Mouse (Mus musculus) layer of hippocampus, adult 18-20 months (tissue): ENCODE results near the gene Grm3. TPM values are rescaled to one million over a fixed set of nuclear protein-coding genes. Genes with fewer than 3 reads are reported as not detected.
A peak's percentile ranks its signal among the peaks of the same experiment; 100 is the strongest.

Experiments used
- DNase-seq, 2 experiments: peaks; one replicate each; pipeline ENCODE4 v3.0.0; 2022; ENCODE audit warnings: low spot score in 2 of 2
- total RNA-seq, 2 experiments: library from RNA; stranded (reverse); gene quantifications; 2 replicates each; pipeline ENCODE4 v1.2.3; 2021

The Grm3 gene
- total RNA-seq, 2 experiments from 2014 or later, result 64.4 TPM

DNA sequence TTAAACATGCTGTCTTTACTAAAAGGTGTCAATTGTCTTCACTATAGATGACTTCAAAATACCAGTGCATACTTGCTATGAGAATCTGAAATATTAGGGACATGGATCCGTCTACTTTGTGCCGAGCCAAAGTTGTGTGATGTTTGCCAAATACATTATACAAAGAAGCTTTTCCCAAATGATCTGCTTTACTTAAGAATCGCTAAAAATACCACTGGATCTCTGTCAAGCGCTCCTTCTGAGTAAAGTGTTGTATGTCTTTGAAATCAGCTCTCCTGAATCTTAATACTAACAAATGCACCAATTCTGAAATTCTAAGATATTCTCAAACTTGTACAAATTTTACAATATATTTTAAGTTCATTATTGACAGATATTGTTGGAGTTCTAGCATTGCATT lies 100.6 kb downstream of the Grm3 start:
- DNase-seq, result no peak

DNA sequence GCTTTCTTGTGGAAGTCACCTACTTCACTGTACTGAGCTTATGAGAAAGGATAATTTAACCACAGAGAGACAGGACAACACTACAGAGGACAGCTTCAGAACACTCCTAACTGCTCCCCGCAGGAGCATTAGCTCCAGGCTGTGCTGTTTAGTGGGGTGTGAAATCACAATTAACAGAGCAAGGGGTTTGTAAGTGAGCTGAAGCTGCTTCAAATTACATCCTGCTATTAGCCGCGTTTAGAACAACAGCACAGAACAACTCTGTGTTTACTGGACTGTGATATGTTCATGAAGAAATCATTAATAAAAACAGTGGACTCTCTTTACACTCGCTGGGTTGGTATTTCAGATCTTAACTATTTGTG lies 101.9 kb downstream of the Grm3 start:
- no peak for DNase-seq

DNA sequence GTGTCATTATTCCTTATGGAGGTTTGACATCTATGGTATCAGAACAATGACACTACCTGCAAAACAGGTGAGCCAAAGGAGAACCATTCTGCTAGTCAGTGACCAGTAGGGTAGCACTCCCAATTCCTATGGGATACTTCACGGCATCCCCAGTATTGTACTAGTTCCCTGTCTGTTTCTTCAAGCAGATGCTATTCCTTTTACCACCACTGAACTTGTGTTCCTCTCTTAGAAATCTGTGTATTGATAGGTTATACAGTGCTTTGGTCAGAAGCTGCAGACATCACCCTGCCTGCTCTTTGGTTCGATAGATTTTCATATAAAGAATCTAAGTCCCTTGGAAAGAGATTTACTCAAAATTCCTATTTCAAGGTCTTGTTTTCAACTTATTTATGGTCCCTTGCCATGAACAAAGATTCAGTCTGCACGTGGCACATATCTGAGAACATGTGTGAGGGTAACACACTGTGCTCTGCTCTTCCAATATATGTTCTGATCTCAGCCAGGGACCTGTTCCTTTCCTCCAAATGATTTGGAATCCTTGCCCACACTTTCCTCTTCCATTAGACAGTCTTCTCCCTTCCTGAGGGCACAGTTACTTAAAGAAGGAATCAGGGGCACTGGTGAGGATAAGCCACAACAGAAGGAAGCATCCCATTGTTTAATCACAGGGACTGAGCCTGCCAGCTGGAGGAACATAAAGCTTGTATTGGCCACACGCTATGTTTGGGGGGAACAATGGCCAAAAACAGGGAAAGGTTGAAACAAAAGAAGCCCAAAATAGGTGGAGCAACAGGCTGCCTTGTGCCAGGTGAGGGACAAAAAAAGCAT lies 102.5 kb downstream of the Grm3 start:
- no peak for DNase-seq

DNA sequence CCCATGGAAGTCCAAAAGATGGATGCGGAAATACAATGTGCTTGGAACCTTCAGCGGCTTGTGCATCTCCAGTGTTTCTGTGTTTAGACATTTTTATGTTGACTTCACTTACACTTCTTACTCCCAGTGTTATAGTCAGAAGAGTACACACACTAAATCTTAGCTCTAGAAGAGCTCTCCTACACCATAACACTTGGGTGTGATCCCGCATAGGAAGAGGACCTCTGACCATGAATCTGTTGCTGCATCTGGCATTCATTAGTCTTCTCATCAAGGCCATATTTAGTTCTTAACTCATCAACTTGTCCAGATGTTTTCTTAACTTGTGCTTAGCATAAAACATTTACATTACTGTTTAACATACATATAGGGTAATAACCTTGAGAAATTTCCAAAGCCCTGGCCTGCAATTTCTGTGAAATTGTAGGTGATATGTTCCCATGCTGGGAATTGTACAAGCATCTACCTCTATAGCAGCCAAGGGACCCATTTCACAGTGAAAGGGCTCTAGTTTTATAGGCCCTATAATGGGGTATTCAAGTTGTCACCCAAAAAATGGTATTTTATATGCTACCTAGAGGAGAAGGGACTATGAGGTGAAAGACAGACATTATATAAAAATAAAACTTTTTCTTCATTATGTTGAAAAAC lies 103.4 kb downstream of the Grm3 start:
- DNase-seq, result no peak

DNA sequence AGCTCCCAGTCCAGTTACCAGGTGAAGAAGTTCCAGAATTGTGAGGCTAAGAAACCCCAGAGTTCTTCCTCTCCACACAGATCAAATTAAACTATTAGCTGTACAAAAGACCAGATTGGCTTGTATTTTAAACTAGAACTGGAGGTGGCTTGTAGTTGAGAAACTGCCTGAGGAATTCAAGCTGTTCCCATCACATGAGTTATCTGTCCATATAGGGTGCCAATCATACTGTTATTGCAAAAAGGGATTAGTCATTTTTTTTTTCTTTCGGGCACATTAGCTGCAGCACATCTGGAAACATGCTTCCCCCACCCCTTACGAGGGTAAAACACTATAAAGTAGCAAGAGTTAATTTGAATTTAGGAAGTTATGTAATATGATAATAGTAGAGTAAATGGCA lies 145.9 kb downstream of the Grm3 start:
- DNase-seq, result peak; percentile 17 to 76

DNA sequence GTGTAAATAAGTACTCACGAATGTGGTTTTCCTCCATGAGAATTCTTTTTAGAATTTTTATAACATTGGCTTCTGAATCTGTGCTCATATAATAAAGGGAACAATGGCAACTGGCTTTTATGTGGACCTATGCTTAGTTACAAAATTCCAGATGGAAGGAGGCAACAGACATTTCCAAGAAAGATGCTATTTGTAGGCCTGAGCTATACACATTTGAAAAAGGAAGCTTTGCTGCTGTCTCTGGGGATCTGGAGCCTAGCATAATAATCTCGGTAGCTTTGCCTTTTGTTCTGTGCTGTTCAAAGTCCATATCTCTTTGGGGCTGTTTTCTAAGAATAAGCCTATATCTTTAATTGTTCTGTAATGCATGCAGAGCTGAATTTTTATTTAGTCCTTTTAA lies 146.4 kb downstream of the Grm3 start:
- DNase-seq, result no peak

DNA sequence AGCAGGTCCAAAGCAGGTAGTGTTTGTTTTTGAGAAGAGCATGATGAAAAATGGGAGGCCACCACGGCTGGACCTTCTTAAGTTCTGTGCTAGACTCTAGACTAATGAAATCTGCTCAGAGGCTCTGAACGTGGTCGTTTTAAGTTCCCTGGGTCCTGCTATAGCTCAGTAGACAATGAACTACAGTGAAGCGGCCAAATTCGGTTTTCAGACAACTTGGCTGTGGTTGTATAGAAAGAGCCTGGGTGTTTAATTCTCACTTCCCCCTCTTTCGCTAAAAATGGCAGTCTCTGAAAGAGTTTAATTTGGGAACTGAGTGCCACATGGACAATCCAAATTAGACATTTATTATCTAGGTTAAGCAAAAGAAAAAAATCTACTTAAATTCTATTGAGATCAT lies 154.0 kb downstream of the Grm3 start:
- peak in 1 of 2 experiments; percentile 53 for DNase-seq

DNA sequence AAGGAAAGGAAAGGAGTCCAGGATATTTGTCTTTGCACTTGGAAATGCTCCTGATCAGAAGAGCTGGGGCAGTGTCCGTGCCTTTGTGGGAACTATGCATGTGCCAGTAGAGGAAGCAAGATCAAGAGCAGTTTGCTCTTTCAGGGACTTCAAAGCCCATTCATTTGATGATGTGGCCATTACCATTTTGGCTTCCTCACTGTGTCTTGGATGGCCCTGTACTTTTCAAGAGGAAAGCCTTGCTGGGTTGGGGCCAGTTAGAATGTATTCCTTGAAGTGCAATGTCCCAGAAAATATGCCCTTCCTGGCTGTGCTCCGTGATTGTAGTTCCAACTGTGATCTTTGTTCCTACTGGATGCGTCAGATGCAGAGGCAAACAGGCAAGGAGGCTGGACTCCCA lies 167.3 kb downstream of the Grm3 start:
- peak in 1 of 2 experiments; percentile 51 for DNase-seq

DNA sequence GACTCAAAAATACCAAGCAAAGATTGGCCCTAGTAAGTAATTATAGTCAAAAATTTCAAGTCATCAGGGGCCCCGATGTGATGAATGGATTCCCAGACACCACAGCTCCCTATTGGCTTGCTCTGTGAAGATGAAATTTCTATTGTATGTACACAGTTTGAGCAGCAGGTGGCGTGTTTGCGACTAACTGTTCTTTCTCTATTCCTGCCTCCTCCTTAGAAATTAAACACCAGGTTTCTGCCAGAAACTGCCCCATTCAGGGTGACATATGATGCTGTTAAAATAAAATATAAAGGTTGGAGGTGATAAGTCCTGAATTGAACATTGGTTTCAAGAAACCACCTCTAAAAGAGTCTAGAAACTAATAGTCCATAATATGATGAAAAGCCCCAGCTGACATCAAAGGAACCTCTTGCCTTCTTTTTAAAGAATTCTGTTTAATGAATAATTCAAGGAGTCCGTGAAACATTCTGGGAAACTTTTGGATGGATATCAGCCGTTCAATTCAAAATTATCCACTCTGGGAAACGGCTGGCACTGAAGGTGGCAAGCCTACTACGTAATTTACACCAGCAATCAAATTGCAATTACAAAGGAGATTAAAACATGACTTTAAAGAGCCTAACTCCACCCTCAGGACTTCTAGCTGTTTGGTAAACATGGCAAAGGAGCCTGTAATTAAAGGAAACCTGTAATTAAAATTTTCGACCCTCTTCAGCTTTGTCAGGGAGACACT lies 184.0 kb downstream of the Grm3 start:
- peak; percentile 37 to 78 for DNase-seq

DNA sequence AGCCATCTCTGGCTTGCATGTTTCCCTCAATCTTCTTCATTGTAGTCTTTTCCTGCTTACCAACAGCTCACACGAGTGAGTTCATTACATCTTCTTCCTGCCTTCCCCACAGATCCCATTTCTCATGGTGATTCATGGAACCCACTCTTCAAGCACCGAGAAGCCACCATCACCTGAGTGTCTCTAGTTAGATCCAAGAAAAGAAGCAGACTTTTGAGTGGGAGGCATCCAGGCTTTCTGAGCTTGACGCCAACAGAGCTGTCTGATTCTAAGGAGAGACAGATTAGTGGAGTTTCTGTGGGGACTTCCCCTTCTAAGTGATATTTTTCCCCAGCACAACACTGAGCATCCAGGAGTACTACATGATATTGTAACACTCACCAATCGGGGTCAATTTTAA lies 199.5 kb downstream of the Grm3 start:
- no peak for DNase-seq

DNA sequence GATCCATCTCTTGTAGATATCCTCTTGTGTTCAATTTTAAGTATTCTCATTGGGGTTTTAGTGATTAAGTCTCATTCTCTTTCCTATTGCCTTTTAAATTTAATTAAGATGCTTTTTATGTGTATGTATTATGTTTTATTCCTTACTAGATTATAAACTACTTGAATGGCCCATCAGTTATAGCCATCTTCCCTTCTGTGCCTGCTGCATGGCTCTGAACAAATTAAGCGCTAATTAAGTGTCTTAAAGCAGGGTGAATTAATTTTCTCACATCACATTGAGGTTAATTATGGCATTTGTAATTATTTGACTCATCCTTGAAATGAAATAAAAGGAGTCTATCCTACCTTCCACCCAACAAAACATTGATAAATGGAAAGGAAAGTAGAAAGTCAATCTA lies 213.9 kb downstream of the Grm3 start:
- no peak for DNase-seq

DNA sequence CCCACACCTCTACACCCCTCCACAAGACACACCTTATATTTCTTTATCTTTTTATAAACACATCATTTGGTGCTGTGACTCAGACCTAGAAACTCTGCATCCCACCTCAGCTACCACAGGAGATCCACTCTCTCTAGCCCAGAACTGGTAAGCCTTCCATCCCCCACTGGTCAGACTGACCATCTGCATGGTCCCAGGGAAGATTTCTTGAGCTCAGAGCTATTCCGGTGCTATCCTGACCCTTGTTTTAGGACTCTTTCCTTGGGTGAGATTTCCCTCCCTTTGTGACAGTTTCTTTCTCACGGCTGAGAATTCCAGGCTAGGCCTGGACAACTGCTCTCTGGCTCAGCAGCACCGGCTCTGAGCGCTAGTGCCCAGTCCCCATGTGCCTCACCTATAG lies 227.7 kb downstream of the Grm3 start:
- no peak for DNase-seq

DNA sequence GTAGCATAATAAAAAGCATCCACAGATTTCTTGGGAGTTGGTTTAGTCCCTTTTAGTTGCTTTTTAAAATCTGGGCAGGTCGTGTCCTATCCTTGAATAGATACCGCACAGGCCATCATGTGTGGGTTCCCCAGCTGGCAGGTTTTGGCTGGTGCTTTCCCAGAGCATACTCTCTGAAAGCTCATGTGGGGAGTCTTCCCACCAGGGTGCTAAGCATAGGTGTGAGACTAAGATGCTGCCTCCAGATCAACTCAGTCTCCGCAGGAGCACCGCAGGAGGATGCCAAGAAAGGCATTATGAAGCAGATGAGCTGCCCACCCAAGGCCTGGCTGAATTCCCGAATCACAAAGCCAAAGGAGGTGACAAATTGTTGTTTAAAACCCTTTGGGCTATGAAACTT lies 229.5 kb downstream of the Grm3 start:
- DNase-seq, result peak in 1 of 2 experiments; percentile 9

DNA sequence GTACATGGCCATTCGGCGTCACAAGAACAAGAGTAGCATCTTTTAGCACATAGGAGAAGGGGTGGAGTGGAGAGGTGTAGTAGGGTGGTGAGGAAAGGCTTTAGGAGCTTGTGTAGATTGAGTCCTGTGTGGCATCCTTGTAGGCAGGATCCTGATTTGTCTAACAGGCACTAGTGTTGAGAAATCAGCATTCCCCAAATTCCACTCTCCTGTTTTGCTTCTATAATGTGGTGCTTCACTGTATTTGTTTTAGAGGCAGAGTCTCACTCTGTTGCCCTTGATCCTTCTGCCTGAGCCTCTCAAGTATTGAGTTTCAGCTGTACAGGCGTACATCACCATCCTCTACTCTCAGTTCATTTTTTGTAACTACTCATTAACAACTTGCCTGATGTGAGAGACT lies 247.4 kb downstream of the Grm3 start:
- no peak for DNase-seq

DNA sequence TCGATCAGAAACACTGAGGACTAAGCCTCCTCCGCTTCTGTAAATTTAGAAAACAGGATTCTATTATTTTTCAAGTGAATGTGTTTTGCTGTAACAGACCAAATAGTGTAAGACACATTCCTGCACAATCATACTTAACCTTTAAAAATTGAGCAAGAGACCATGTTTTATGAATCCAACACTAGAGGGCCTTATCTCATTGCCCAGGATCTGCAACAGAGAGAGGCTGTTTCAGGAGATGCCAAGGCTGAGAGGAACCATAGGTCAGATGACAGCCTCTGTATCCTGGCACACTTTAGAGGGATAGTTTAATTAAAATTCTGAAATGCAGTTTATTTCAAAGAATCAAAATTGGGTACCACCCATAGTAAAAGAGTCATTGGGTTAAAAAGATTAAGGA lies 271.7 kb downstream of the Grm3 start:
- DNase-seq, result peak in 1 of 2 experiments; percentile 14

DNA sequence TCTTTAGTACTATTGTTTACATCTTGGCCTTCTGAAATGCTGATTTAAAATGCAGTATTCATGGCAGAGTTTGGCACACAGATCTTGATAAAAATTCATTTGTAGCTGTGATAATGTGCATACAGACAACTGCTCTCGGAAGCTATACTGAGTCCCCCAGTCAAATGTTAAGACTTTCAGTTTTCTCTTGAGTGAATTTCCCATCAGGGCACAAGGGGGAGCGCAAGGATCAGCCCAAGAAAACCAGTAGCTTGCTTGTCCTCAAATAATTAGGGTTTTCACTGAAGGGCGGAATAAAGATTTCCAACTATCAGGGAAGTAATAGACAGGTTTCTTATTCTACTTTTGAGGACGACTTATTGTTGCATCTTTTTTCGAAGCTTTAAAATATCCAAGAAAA lies 275.4 kb downstream of the Grm3 start:
- peak; percentile 30 to 63 for DNase-seq

DNA sequence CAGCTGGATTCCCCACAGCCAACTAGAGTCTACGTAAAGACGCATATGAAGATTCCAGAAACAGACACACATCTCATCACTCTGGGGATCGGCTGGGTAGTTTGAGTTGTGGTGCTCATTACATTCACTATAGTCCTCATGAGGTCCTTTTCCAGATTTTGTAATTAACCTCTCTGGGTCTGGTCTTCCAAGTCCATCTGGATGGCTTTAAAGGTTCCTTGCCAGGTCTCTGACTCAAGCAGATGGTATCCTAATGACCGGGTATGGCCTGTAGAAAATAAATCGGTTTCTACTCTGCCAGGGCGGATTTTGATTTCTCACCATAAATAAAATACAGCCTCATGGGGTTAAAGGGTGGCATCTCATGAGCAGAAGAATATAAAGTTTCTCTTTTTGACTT lies 276.0 kb downstream of the Grm3 start:
- no peak for DNase-seq

DNA sequence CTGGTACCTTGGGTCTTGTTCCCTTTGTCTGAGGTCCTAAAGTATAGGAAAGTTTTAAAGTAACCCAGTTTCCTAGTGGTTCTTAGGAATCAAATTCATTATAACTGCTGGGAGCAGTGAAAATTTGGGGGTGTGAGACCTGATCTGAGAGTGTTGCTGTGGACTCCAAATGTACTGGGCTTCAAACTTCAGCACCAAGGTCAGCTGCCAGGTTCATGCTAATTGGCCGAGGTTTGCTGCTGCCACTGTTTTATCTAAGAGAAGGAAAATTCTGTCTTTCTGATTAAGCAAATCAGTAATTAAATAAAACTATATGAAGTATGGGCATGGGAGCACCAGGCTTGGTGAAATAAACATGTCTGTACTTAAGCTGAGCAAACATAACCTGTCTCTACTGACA lies 278.8 kb downstream of the Grm3 start:
- DNase-seq, result no peak
